Mouse (Mus musculus) megakaryocyte, embryonic 14.5 days (primary cell): ENCODE results near the gene Sik3.

Experiments
- FLI1 ChIP-seq: IDR thresholded peaks from 2 replicates; pipeline ENCODE4 v1.6.1; 2012; ENCODE audit warnings: low read length, inconsistent platforms, mixed read lengths
- GATA1 ChIP-seq: IDR thresholded peaks from 3 replicates; pipeline ENCODE4 v1.6.1; 2012; ENCODE audit warnings: mixed read lengths, low read length, inconsistent platforms, borderline replicate concordance

DNA sequence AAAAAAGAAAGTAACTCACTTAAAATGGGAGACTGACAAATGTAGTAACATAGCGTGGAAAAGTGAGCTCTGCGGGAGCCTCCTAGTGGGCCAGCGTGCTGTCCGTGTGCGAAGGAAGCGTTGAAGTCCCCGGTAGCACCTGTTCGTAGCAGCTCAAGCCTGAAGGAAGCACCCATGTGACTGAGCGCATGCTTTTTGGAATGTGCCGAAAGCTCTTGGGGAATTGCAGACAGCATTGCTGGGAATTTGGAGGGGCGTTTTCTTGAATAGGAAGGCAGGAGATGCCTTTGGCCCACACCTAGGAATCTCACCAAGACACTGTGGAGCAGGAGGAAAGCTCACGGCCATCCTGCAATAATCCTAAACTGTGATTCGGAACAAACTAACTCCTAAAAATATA lies 26.2 kb downstream of the Sik3 start:
- no peak for TF ChIP-seq GATA1
- no peak for TF ChIP-seq FLI1
